Mouse (Mus musculus): ENCODE results near the gene Adra2a.

Gene Adra2a

DNA sequence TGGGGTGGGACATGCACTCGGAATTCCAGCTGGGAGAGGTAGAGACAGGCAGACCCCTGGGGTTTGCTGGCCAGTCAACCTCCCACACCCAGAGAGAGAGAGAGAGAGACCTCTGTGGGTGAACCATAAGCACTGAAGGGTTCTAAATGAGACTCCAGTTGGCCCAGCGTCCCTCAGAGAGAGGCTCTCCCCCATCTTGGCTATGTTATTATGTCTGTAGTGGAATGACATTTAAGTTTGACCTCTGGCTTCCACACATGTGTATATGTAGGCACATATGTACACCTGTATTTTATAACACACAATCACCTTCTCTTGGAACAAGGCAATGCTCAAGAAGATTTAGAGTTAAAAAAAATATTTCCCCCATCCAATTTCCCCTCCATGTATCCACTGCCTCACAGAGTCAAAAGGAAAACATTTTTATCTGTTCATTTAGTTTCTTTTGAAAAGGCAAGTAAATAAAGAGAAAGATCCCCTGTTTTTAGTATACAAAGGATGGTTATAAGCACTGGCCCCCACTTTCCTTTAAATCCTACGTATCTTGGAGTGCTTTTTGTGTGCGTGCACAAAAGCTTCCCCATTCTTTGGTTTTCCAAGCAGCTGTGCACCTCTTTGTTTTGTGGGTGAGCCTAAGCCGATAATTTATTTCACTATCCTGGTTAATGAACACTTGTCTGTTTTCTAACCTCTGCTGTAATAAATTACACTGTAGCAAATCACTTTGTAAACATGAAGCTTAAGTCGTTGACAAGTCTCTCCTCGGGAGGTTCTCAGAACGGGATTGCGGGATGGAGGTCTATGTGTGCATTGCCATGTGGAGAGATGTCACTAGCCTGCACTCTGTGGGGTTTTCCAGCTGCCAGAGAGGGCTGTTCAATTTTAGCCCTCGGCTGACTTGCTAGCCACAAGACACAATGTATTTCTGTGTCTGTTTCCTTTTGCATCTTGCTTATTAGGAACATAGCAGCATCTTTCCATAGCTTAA lies 32.7 kb downstream of the Adra2a start:
- no peak for DNase-seq (ENCODE audit: low spot score)

DNA sequence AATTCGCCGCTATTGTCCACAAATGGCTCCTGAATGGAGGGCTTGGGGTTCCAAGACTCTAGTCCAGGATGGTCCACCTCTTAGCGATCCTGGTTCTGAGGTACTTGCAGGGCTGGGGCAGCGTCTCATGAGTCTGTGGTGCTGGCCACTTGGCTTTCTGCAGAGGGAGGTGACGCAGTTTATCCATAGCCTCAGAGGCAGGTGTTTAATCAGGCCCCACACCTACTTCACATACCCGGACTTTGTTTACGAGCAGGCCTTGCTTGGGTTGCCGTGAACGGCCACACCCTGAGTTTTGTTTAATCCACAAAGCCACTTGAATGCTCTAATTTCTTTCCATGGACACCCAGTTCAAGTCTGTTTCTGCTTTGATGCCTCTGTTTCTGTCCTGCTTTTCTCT lies 37.4 kb downstream of the Adra2a start:
- DNase-seq (ENCODE audit: low spot score), result no peak

DNA sequence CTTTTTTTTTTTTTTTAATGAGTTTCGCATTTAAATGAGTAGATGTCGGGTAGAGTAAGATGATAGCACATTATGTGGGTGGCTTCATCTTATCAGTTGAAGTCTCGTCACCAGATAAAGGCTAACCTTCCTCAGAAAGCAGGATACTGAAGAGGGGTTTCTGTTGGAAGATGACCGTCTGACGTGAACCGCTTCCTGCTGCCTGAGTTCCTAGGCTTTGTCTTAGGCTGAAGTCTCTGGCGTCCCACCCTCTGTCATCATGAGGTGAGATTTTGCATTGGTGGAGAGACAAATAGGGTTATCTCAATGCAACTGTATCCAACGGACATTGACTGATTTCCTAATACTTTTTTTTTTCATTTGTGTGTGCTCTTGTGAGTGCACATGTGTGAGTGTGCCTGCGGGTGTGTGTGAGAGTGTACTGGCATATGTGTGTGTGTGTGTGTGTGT lies 37.8 kb downstream of the Adra2a start:
- DNase-seq (ENCODE audit: low spot score), result no peak

DNA sequence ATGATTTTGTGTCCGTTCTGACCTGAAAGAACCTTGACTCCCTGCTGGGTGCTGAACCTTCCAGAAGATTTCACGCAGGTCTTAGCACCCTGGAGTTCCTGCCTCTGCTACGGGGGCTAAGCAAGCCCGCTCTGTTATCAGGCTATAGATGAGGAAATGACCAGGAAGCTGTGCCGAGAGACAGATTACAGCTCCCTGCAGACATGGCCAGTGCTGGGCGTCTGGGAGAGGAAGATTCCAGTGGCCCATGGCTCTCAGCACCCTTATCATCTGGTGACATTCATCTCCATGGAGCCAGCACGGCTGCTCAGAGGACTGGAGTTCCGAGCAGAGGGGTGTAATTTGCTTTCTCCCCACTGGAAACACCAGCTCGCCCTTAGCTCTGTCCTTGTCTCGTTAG lies 43.4 kb downstream of the Adra2a start:
- DNase-seq (ENCODE audit: low spot score), result no peak

DNA sequence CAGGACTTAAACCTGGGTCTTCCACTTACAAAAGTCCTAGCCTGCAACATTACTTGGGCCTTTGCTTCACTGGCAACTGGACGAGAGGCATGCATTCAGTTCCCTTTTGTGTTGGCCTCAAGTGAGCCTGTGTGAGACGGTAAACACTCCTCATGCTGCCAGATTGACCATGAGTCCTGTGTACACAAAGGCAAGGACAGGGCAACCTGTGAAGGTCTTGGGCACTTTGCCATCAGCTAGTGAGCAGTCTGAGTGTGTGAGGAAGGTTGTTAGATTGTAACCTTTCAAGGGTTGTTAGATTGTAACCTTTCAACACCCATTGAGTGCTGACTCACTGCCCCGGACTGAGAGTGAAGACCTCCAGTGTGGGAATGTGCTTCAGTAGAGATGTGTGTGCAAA lies 49.6 kb downstream of the Adra2a start:
- no peak for DNase-seq (ENCODE audit: low spot score)

DNA sequence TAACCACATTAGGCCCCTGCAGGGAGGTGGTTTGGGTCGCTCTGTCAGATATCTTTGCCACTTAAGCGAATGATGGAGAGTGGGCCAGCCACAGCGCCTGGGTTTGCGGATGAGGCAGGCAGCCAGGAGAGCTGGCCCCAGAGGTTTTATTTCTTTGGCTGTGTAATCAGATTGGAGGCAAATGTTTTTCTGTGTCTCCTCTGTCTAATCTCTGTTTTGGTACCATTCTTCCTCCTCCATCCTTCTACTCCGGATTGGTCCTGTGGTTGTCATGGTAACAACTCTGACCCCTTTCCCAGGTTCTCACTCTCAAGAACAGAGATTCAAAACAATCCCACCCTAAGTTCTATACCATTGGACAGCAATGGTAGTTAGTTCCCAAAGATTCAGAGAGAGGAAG lies 51.8 kb downstream of the Adra2a start:
- DNase-seq (ENCODE audit: low spot score), result no peak

DNA sequence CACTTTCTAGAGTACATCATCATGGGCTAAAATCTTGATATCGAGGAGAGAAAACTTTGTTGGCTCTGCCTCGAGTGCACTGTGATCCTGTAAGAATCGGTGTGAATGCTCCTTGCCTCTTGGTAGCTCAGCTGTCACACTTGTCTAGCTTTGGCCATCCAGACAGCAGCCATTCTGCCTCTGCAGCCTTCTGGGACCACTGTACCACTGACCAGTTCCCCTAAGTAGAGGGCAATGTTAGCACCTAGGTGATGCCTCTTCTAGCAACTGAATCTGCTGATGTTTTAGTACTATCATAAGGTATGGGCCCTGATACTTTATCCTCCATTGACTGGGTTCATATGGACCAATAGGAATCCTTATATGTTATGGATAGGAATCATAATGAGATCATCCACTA lies 54.4 kb downstream of the Adra2a start:
- DNase-seq (ENCODE audit: low spot score), result no peak

All from left cerebral cortex, adult 11 months (tissue).